Mouse (Mus musculus) liver, adult 2 months (tissue): ENCODE data around the gene Zfand4. TPM values are rescaled to one million over a fixed set of nuclear protein-coding genes. Genes with fewer than 3 reads are reported as not detected.

Experiments
- DNase-seq: peaks from one replicate; pipeline ENCODE4 v3.0.0-alpha.2; 2011; ENCODE audit warnings: low read depth, low spot score; ENCODE audit errors: extremely low read depth
- H3K27ac ChIP-seq: fragments of 200-500 bp; replicated peaks from 2 replicates; pipeline ENCODE4 v1.5.1; 2012; ENCODE audit warnings: low read depth, mild to moderate bottlenecking, control low read depth, inconsistent platforms, low read length; ENCODE audit not compliant: insufficient read depth
- H3K27me3 ChIP-seq: fragments of 200-500 bp; 2 replicates; pipeline ENCODE4 v1.6.1; 2012; ENCODE audit warnings: mild to moderate bottlenecking, moderate library complexity, low read length, inconsistent platforms; ENCODE audit not compliant: control insufficient read depth, insufficient read depth
- H3K36me3 ChIP-seq: fragments of 200-500 bp; 2 replicates; pipeline ENCODE4 v1.6.1; 2012; ENCODE audit warnings: low read length, inconsistent platforms; ENCODE audit not compliant: control insufficient read depth, insufficient read depth
- H3K4me1 ChIP-seq: fragments of 200-500 bp; 2 replicates; pipeline ENCODE4 v1.6.1; 2011; ENCODE audit warnings: low read length; ENCODE audit not compliant: control insufficient read depth, insufficient read depth
- H3K4me3 ChIP-seq: fragments of 200-500 bp; 2 replicates; pipeline ENCODE4 v1.5.1; 2011; ENCODE audit warnings: low read depth, mild to moderate bottlenecking, control low read depth, low read length, moderate library complexity; ENCODE audit not compliant: insufficient read depth
- H3K79me2 ChIP-seq: fragments of 200-500 bp; 2 replicates; pipeline ENCODE4 v1.6.1; 2012; ENCODE audit warnings: inconsistent platforms, mild to moderate bottlenecking, low read length, moderate library complexity; ENCODE audit not compliant: control insufficient read depth, insufficient read depth
- H3K9ac ChIP-seq: fragments of 200-500 bp; 2 replicates; pipeline ENCODE4 v1.6.1; 2012; ENCODE audit warnings: low read depth, mild to moderate bottlenecking, control low read depth, inconsistent platforms, low read length
- CTCF ChIP-seq: fragments of 200-500 bp; IDR thresholded peaks from 2 replicates; pipeline ENCODE4 v1.5.1; 2011; ENCODE audit warnings: low read depth, low read length, control low read depth
- POLR2A ChIP-seq: fragments of 200-500 bp; IDR thresholded peaks from 2 replicates; pipeline ENCODE4 v1.6.1; 2011; ENCODE audit warnings: low read length, control low read depth; ENCODE audit not compliant: insufficient read depth; ENCODE audit errors: extremely low read depth
- WGBS: fragments of 180-500 bp; shearing (Covaris S2); methylation state at CpG from one replicate; pipeline ENCODE4 v1.1.7; 2018; 5-methylcytosine and 5-hydroxymethylcytosine counted together
- polyA plus RNA-seq: library from polyadenylated mRNA; depleted of rRNA; stranded (reverse); fragments of >200 nt; gene quantifications from 2 replicates; pipeline ENCODE4 v1.2.3, GENCODE M21; 2012
- total RNA-seq: library from RNA; depleted of rRNA; stranded (reverse); fragments of >200 nt; gene quantifications from 2 replicates; pipeline ENCODE4 v1.2.3, GENCODE M21; 2014

Gene Zfand4
- total and polyA plus RNA-seq, 2 experiments: 4.0 to 25.6 TPM

DNA sequence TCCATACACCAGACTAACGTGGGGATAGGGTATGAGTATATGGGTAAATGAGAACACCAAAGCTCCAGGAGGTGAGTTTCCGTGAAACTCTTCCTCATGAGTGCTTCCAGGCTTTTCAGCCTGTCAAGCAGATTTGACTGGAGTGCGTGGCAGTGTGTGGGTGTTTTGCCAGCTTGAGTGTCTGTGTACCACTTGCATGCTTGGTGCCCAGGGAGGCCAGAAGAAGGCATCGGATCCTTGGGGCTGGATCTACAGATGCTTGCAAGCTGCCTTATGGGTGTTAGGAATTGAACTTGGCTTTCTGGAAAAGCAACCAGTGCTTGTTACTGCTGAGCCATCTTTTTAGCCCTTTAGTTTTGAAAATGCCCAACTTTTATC lies 92.9 kb downstream of the Zfand4 start:
- 87% methylated on average over 4 of the region's 4 CpGs for WGBS
- H3K4me1 ChIP-seq: no peaks in the 10 kb centered on the region
- no peak overlapping the region for H3K4me3 ChIP-seq
- no peak overlapping the region for H3K27ac ChIP-seq
- no peak for DNase-seq
- H3K79me2 ChIP-seq: peaks cover 25% of the 10 kb centered on the region
- H3K27me3 ChIP-seq: no peaks in the 10 kb centered on the region
- H3K9ac ChIP-seq: no peak overlapping the region
- TF ChIP-seq POLR2A: no peak
- no peak for TF ChIP-seq CTCF
- no peaks in the 10 kb centered on the region for H3K36me3 ChIP-seq

DNA sequence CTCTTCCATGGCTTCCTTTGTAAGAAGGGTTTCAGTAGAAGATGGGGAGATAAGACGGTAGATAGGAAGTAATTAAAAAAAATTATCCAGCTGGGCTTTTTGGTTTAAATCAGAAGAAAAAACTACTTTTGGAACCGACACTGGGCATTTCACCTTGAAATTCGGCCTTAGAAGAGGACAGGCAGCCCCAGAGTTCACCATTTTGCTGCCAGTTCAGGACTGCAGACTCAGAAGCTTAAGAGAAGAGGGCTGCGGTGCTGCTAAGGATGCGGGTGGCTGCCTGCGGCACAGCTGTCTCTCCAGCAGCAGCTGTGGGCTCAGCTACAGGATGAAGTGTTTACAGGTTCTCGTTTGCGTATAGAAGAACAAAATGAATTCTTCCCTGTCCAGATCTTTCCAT lies 94.0 kb downstream of the Zfand4 start:
- Histone ChIP-seq H3K4me1 (no peaks in the 10 kb centered on the region), H3K27me3 (no peaks in the 10 kb centered on the region), H3K27ac (no peak overlapping the region), H3K36me3 (no peaks in the 10 kb centered on the region), H3K79me2 (peaks cover 25% of the 10 kb centered on the region), H3K4me3 (no peak overlapping the region), H3K9ac (no peak overlapping the region)
- no peak for DNase-seq
- TF ChIP-seq CTCF: no peak
- 86% methylated on average over 8 of the region's 8 CpGs for WGBS

DNA sequence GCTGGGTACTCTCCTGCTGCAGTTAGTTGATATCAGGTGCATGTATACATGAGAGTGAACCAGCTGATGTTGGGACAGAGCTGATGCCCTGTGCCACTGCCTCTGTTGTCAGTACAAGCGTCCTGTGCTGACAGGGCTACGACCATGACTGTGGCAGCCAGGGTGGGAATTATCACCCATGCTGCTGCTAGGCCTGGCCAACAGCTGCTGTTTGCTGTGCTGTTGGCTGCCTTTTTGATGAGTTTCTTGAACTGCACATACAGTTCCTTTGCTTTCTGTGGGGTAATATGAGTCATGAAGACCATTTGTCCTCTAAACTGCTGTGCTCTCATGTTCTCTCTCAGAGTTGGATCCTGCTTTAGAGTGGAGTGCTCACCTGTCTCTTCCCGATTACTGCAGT lies 95.2 kb downstream of the Zfand4 start:
- H3K79me2 ChIP-seq: peaks cover 21% of the 10 kb centered on the region
- H3K4me3 ChIP-seq: no peak overlapping the region
- H3K27ac ChIP-seq: no peak overlapping the region
- TF ChIP-seq POLR2A (no peak), CTCF (no peak)
- H3K4me1 ChIP-seq: no peaks in the 10 kb centered on the region
- H3K27me3 ChIP-seq: no peaks in the 10 kb centered on the region
- 84% methylated on average over 3 of the region's 3 CpGs for WGBS
- H3K9ac ChIP-seq: no peak overlapping the region
- no peak for DNase-seq
- no peaks in the 10 kb centered on the region for H3K36me3 ChIP-seq

DNA sequence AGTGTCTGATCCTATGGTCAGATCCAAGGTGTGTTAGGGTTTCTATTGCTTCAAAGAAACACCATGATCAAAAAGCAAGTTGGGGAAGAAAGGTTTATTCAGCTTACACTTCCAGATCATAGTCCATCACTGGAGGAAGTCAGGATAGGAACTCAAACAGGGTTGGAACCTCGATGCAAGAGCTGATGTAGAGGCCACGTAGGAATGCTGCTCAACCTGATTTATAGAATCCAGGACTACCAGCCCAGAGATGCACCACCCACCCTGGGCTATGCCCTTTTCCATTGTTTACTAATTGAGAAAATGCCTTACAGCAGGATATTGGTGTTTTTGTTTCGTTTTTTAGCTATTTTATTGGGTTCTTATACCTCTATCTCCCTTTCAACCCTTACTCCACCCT lies 97.4 kb downstream of the Zfand4 start:
- Histone ChIP-seq H3K36me3 (no peaks in the 10 kb centered on the region), H3K79me2 (peaks cover 21% of the 10 kb centered on the region), H3K27ac (no peak overlapping the region), H3K4me1 (no peaks in the 10 kb centered on the region), H3K4me3 (no peak overlapping the region), H3K27me3 (no peaks in the 10 kb centered on the region), H3K9ac (no peak overlapping the region)
- WGBS: 91% methylated on average over 3 of the region's 3 CpGs
- DNase-seq: no peak
- no peak for TF ChIP-seq POLR2A

DNA sequence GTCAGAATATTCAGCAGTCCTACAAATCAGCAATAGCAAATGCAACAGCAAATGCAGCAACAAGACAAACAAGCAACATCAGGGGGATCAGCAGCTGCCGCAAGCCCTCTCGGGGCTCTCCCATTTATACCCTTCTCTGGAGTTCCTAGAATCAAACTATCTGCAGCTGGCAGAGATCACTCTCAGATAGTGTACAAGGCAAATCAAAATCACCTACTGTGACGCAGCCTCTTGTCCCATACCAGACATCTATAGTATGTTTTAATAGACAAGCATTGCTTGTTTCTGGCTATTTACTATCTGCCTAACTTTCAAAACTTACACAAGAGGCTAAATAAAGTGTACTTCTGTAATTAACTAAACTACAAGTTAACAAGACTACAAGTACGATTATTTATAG lies 98.0 kb downstream of the Zfand4 start:
- no peak for TF ChIP-seq CTCF
- Histone ChIP-seq H3K36me3 (no peaks in the 10 kb centered on the region), H3K9ac (no peak overlapping the region), H3K27ac (no peak overlapping the region), H3K4me3 (no peak overlapping the region), H3K79me2 (peaks cover 19% of the 10 kb centered on the region), H3K27me3 (no peaks in the 10 kb centered on the region), H3K4me1 (no peaks in the 10 kb centered on the region)
- no peak for DNase-seq
- 95% methylated on average over 4 of the region's 4 CpGs for WGBS

DNA sequence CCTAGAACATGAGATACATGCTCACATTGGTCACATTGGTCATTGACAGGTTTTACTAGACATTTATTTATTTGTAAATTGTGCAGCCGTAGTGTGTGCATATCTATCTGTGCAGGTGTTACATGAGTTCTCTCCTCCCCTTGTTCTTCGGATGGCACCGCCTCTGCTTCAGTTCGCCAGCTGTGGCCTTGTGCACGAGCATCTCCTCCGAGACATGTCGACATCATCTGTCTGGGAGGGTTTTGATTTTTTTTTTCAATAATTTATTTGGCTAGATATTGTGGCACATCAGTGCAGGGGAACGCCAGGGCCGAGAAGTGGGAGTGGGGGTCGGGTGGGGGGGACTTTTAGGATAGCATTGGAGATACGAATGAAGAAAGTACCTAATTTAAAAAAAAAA lies 103.9 kb downstream of the Zfand4 start:
- H3K9ac ChIP-seq: no peak overlapping the region
- WGBS: 77% methylated on average over 11 of the region's 11 CpGs
- no peak overlapping the region for H3K4me3 ChIP-seq
- TF ChIP-seq CTCF (no peak), POLR2A (no peak)
- H3K36me3 ChIP-seq: no peaks in the 10 kb centered on the region
- H3K27me3 ChIP-seq: no peaks in the 10 kb centered on the region
- no peak for DNase-seq
- H3K4me1 ChIP-seq: peaks cover 3% of the 10 kb centered on the region; the same call in 1 of the 2 replicates
- H3K79me2 ChIP-seq: peaks cover 17% of the 10 kb centered on the region; the same call in 1 of the 2 replicates
- no peak overlapping the region for H3K27ac ChIP-seq
